Mouse (Mus musculus) cerebellum, adult 2 months (tissue): ENCODE measurements around the gene Cdk17. TPM values are rescaled to one million over a fixed set of nuclear protein-coding genes. Genes with fewer than 3 reads are reported as not detected.

Experiments used
- DNase-seq, 2 experiments: peaks; one replicate each; pipeline ENCODE4 v3.0.0; 2021
- H3K27ac ChIP-seq: fragments of 200-500 bp; 2 replicates; pipeline ENCODE4 v1.5.1; 2012; ENCODE audit warnings: low read length, control low read depth, inconsistent platforms; ENCODE audit not compliant: insufficient read depth
- H3K27me3 ChIP-seq: fragments of 200-500 bp; 2 replicates; pipeline ENCODE4 v1.6.1; 2012; ENCODE audit warnings: inconsistent platforms, mild to moderate bottlenecking, low read length, moderate library complexity; ENCODE audit not compliant: control insufficient read depth, insufficient read depth
- H3K4me1 ChIP-seq: fragments of 200-500 bp; 2 replicates; pipeline ENCODE4 v1.6.1; 2011; ENCODE audit warnings: low read length; ENCODE audit not compliant: control insufficient read depth, insufficient read depth
- H3K4me3 ChIP-seq: fragments of 200-500 bp; replicated peaks from 2 replicates; pipeline ENCODE3; 2011; ENCODE audit warnings: mild to moderate bottlenecking, low read depth, low read length, control low read depth; ENCODE audit not compliant: insufficient read depth
- CTCF ChIP-seq: fragments of 200-500 bp; IDR thresholded peaks from 2 replicates; pipeline ENCODE4 v1.5.1; 2011; ENCODE audit warnings: low read depth, mild to moderate bottlenecking, control low read depth, low read length, moderate library complexity, borderline replicate concordance; ENCODE audit not compliant: insufficient read depth
- POLR2A ChIP-seq: fragments of 200-500 bp; IDR thresholded peaks from 2 replicates; pipeline ENCODE4 v1.6.1; 2011; ENCODE audit warnings: low read length, control low read depth, borderline replicate concordance; ENCODE audit not compliant: insufficient read depth
- WGBS: fragments of 180-500 bp; shearing (Covaris S2); methylation state at CpG from one replicate; pipeline ENCODE4 v1.1.7; 2018; 5-methylcytosine and 5-hydroxymethylcytosine counted together
- polyA plus RNA-seq: library from polyadenylated mRNA; depleted of rRNA; stranded (reverse); fragments of >200 nt; gene quantifications from 2 replicates; pipeline ENCODE4 v1.2.3, GENCODE M21; 2012

Gene Cdk17
- polyA plus RNA-seq, 1 experiment, result 63.1 TPM

DNA sequence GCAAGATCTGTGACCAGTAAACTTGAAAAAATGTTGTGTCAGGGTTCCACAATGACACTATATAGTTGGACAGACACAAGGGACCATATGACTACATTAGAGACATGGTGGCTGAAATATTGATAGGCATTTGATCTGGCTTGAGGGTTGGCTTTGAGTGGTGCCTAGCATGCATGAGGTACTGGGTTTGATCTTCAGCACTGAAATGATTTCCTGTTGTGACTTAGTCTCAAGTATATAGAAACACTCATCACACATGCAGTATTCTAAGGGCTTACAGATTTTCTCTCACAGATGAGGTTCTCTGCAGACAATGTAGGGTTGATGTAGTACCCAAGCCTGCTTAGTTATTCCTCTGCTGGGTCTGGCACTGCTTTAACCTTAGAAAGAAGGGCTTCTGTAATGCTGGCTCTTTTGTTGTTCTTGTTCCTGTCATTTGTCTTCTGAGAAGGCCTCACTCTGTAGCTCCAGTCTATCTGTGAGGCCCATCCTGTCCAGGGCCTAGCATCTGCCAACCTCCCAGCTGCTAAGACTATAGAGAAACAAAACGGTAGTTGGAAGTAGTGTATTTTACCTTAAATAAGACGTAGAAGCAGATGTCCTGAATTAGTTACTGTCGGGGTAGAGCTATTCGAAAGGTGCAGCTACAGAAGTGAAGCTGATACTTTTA, 44.7 kb downstream of the Cdk17 start:
- TF ChIP-seq POLR2A, result no peak
- TF ChIP-seq CTCF, result no peak
- WGBS, result 74% methylated on average over 4 of the region's 4 CpGs
- DNase-seq, result no peak
- Histone ChIP-seq H3K4me1 (peaks cover 17% of the 10 kb centered on the region), H3K4me3 (no peak overlapping the region), H3K27me3 (no peaks in the 10 kb centered on the region), H3K27ac (no peak overlapping the region)

DNA sequence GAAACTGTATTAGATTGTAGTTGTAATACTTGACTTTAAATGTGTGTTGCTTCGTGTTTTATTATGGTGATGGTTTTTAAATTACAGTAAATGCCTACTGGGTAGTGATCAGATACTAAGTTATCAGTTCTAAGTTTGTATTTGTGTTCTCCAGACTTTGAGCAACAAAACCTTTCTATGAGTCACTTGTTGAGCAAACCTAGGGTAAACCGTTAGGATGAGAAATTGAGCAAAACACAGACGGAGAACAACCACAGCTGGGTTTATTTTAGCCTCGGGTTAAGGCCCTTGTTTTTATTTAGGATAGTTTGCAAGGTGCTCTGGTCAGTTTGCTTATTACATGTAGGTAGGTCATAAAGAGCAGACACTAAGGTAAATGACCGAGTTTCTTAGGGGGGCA, 46.5 kb downstream of the Cdk17 start:
- Histone ChIP-seq H3K27ac (no peak overlapping the region), H3K4me1 (peaks cover 18% of the 10 kb centered on the region; the same call in 1 of the 2 replicates), H3K27me3 (no peaks in the 10 kb centered on the region), H3K4me3 (no peak overlapping the region)
- WGBS, result 87% methylated on average over 5 of the region's 5 CpGs
- TF ChIP-seq POLR2A, result no peak
- no peak for TF ChIP-seq CTCF
- no peak for DNase-seq

DNA sequence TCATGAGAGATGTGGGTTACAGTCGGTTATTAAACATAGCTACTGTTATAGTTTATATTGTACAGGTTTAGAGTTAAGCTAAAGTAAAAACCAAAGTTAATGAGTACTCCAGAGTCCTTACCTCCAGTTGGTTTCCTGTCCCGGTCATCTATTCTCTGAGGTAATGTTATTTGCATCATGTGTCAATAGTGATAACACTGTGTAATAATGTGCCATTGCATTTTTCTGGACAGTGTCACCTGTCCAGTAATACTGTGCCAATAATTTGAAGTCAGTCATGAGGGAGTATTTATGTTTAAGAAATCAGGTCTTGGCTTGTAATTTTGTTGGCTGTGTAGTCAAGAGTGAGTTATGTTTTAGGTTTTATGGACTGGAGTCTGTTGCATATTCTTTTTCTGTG, 52.0 kb downstream of the Cdk17 start:
- Histone ChIP-seq H3K27ac (no peak overlapping the region), H3K4me3 (no peak overlapping the region), H3K4me1 (peaks cover 26% of the 10 kb centered on the region), H3K27me3 (no peaks in the 10 kb centered on the region)
- no peak for DNase-seq
- TF ChIP-seq CTCF (no peak), POLR2A (no peak)
- WGBS, result 78% methylated on average over 2 of the region's 2 CpGs

DNA sequence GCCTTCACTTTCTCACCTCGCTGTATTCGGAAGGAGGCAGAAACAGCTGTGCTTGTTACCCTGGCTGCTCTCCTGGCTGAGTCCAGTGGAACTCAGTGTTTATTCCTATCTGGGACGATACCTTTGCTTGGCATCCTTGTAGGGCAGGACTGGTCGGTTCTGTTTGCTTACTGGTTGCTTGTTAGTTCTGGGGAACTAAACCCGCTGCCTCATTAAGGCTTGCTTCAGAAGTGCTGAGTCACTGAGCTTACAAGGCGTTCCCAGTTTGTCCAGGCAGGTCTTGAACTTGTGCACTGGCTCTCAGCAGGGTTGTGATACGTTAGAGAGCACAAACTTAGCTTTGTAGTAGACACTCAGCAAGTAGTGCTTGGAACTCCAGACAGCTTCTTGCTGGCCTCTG, 52.7 kb downstream of the Cdk17 start:
- WGBS, result 79% methylated on average over 7 of the region's 7 CpGs
- DNase-seq, result no peak
- Histone ChIP-seq H3K4me3 (no peak overlapping the region), H3K4me1 (peaks cover 22% of the 10 kb centered on the region), H3K27me3 (no peaks in the 10 kb centered on the region), H3K27ac (no peak overlapping the region)
- TF ChIP-seq CTCF (no peak), POLR2A (no peak)

DNA sequence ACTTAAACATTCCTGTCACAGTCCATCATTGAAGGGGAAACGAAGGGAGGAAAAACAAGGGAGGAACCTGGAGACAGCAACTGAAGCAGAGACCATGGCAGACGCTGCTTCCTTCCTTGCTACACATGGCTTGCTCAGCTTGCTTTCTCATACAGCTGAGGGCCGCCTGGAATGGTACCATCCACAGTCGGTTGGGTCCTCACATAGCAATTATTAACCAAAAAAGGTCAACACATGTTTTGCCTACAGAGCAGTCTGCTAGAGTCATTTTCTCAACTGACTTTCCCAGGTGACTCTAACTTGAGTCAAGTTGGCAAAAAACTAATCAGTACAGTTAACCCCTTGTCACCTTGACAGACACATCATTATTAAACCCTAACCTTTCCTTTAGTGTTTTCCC, 53.6 kb downstream of the Cdk17 start:
- no peak overlapping the region; the same call in 1 of the 2 replicates for H3K27ac ChIP-seq
- peaks cover 22% of the 10 kb centered on the region for H3K4me1 ChIP-seq
- 34% methylated on average over 4 of the region's 4 CpGs for WGBS
- TF ChIP-seq POLR2A (no peak), CTCF (no peak)
- no peak overlapping the region for H3K4me3 ChIP-seq
- DNase-seq, result no peak
- H3K27me3 ChIP-seq, result no peaks in the 10 kb centered on the region

DNA sequence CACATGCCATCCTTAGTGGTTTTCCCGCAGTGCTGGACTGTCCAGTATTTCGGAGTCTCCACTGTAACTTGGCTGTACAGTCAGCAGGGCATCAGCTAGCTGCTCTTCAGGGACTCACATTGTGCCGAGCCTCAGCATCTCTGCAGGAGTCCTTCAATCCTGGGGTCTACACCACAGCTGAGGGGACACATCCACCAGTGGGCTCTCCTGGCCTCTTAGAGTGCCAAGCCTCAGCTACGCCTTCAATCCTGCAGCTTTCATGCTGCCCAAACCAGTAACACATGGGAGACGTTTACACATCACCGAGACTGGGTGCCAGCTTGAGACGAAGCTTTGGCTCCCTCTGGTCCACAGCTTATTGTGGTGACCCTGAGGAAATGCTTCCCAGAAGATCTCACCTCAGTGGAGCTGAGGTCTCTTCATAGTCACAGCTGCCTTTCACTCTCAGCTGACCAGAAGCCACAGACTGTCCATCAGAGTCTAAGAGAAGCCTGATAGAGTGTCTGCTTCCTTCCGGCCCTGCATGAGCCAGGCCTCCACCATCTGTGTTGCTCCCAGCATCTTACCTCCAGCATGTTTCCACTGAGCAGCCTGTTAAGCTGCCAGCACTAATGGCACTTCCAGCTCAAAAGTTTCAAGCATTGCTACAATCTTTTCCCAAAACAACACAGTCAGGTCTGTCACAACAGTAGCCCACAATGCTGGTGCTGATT, 54.5 kb downstream of the Cdk17 start:
- Histone ChIP-seq H3K4me1 (peaks cover 22% of the 10 kb centered on the region), H3K4me3 (no peak overlapping the region), H3K27ac (peak overlapping the region; percentile 41), H3K27me3 (no peaks in the 10 kb centered on the region)
- WGBS, result 17% methylated on average over 8 of the region's 8 CpGs
- TF ChIP-seq POLR2A (no peak), CTCF (no peak)
- peak; percentile 54 to 65 for DNase-seq

DNA sequence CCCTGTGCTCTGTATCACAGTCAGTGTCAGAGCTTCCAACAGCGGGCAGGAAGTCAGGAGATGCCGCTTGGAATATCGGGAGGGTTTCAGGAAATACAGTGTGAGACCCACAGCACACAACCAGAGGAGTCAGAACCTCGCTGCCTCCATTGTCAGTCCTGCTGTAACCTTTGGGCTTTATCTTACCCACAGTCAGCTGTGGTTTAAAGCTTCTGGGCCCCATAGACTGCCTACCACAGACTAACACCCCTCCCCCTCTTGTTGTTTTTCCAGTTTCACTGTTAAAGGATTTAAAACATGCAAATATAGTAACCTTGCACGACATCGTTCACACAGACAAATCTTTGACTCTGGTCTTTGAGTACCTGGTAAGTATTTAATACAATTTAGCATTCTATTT, 65.1 kb downstream of the Cdk17 start:
- Histone ChIP-seq H3K27me3 (no peaks in the 10 kb centered on the region), H3K27ac (no peak overlapping the region), H3K4me3 (no peak overlapping the region), H3K4me1 (no peaks in the 10 kb centered on the region; the same call in 1 of the 2 replicates)
- DNase-seq, result no peak
- 90% methylated on average over 6 of the region's 6 CpGs for WGBS
- TF ChIP-seq CTCF, result no peak
- no peak for TF ChIP-seq POLR2A

DNA sequence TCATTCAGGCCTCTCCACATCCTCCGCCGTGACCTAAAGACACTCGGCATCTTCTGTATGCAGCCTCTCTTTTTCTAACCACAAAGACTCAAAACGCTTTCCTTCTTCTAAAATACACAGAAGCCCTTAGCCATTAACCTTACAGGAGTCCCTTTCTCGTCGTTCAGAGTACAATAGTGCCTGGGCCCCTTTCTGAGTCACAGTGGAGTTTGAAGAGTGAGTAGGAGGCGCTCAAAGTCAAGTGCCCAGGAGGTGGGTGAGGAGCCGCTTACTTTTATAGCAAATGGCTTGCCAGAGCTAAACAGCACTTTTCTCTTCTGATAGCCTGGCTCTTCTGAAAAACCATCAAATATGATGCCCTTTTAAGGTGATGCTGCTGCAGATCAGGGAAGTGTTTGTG, 67.2 kb downstream of the Cdk17 start:
- DNase-seq, result no peak
- 78% methylated on average over 8 of the region's 8 CpGs for WGBS
- Histone ChIP-seq H3K4me3 (no peak overlapping the region), H3K27me3 (no peaks in the 10 kb centered on the region), H3K4me1 (no peaks in the 10 kb centered on the region; the same call in none of the 2 replicates), H3K27ac (no peak overlapping the region)
- TF ChIP-seq POLR2A (no peak), CTCF (no peak)
